Comparison of ENCODE assay signal across 8 mouse cellular contexts in the genomic region with DNA sequence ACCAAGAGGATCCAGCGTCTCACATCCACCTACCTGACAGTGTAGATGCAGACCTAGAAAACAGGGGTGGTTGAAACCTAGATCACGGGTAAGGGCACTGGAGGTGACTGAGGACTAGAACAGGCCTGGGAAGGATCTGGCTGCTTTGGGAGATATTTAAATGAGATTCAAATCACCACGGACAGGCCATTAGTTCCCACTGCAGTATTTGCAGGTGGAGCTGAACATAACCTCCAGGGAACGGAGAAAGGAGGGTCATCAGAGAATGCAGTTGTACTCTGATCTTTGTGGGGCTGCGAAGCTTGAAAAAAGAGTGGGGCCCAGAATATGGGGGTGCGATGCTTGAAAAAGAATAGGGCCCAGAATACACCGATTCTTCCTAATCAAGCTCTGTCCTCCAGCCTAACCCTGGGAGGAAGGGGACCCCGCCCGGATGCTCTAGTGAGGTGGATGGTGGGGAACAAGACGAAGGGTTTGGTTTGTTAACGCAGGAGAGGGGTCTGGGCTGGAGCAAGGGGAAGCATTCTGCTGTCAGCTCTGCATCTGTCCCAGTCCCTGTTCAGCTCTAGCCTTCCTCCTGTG. TPM values are rescaled to one million over a fixed set of nuclear protein-coding genes. Genes with fewer than 3 reads are reported as not detected.
A peak's percentile ranks its signal among the peaks of the same experiment; 100 is the strongest.
DNase-seq lines count a peak whose midpoint lies in the region; ATAC-seq lines count a peak whose summit lies in the region.

No protein-coding gene starts in this region.

- H3K9me3 ChIP-seq in lung, embryonic 15.5 days = no peaks in the 10 kb centered on the region
- no peaks in the 10 kb centered on the region for H3K9me3 ChIP-seq in forebrain, embryonic 13.5 days (replicated peaks)
- H3K9me3 ChIP-seq in limb, embryonic 10.5 days (replicated peaks) = no peaks in the 10 kb centered on the region
- no peaks in the 10 kb centered on the region for H3K9me3 ChIP-seq in neural tube, embryonic 15.5 days (replicated peaks)

- H3K4me2 ChIP-seq in lung, embryonic 15.5 days = peak overlapping the region; percentile 100
- peak overlapping the region; percentile 93 for H3K4me2 ChIP-seq in forebrain, embryonic 13.5 days
- H3K4me2 ChIP-seq in neural tube, embryonic 15.5 days = peak overlapping the region; percentile 98

- peak overlapping the region; percentile 27 for H3K9ac ChIP-seq in lung, embryonic 15.5 days
- peak overlapping the region; percentile 85 for H3K9ac ChIP-seq in forebrain, embryonic 13.5 days
- H3K9ac ChIP-seq in neural tube, embryonic 15.5 days (replicated peaks) = peak overlapping the region; percentile 78

- H3K27me3 ChIP-seq in lung, embryonic 15.5 days = peaks cover 14% of the 10 kb centered on the region
- H3K27me3 ChIP-seq in forebrain, embryonic 13.5 days = peaks cover 27% of the 10 kb centered on the region
- peaks cover 72% of the 10 kb centered on the region for H3K27me3 ChIP-seq in limb, embryonic 10.5 days (ENCODE audit: low read depth, poor library complexity, severe bottlenecking)
- no peaks in the 10 kb centered on the region for H3K27me3 ChIP-seq in neural tube, embryonic 15.5 days (replicated peaks)

- H3K27ac ChIP-seq in lung, embryonic 15.5 days = no peak overlapping the region
- H3K27ac ChIP-seq in forebrain, embryonic 13.5 days = peak overlapping the region; percentile 41; the same call in 1 of the 2 replicates
- no peak overlapping the region for H3K27ac ChIP-seq in limb, embryonic 10.5 days
- peak overlapping the region; percentile 78 for H3K27ac ChIP-seq in neural tube, embryonic 15.5 days (replicated peaks)

- peaks cover 42% of the 10 kb centered on the region for H3K4me1 ChIP-seq in lung, embryonic 15.5 days
- H3K4me1 ChIP-seq in forebrain, embryonic 13.5 days = peaks cover 50% of the 10 kb centered on the region
- H3K4me1 ChIP-seq in limb, embryonic 10.5 days = peaks cover 70% of the 10 kb centered on the region
- H3K4me1 ChIP-seq in neural tube, embryonic 15.5 days = peaks cover 54% of the 10 kb centered on the region

- no peak for DNase-seq in lung, postnatal 4 days
- no peak for DNase-seq in limb, embryonic 10.5 days (ENCODE audit: low spot score)
- no peak for DNase-seq in right cerebral cortex, postnatal 14 days
- no peak for DNase-seq in thymus, postnatal 0 days (ENCODE audit: low spot score)
- no peak for DNase-seq in lung, postnatal 25 days (ENCODE audit: low spot score)

- peaks cover 28% of the 10 kb centered on the region for H3K36me3 ChIP-seq in lung, embryonic 15.5 days
- H3K36me3 ChIP-seq in forebrain, embryonic 13.5 days (ENCODE audit: poor library complexity, severe bottlenecking) = peaks cover 51% of the 10 kb centered on the region
- peaks cover 43% of the 10 kb centered on the region for H3K36me3 ChIP-seq in limb, embryonic 10.5 days
- peaks cover 51% of the 10 kb centered on the region for H3K36me3 ChIP-seq in neural tube, embryonic 15.5 days

- peak overlapping the region; percentile 71 for H3K4me3 ChIP-seq in lung, embryonic 15.5 days
- H3K4me3 ChIP-seq in forebrain, embryonic 13.5 days = peak overlapping the region; percentile 61
- peak overlapping the region; percentile 73 for H3K4me3 ChIP-seq in limb, embryonic 10.5 days
- H3K4me3 ChIP-seq in neural tube, embryonic 15.5 days (replicated peaks) = peak overlapping the region; percentile 61

- ATAC-seq in lung, embryonic 15.5 days (ENCODE audit: borderline replicate concordance, extremely low read depth, low FRiP score, low TSS enrichment) = no peak
- peak; percentile 16 for ATAC-seq in forebrain, embryonic 13.5 days
- ATAC-seq in neural tube, embryonic 15.5 days (ENCODE audit: low FRiP score) = peak; percentile 36

- 28% methylated on average over 11 of the region's 11 CpGs for WGBS in lung, embryonic 15.5 days
- WGBS in forebrain, embryonic 13.5 days = 16% methylated on average over 11 of the region's 11 CpGs
- WGBS in limb, embryonic 10.5 days = 16% methylated on average over 11 of the region's 11 CpGs
- 11% methylated on average over 11 of the region's 11 CpGs for WGBS in neural tube, embryonic 15.5 days

RNA-seq across cellular contexts. Expression of gene Rusc1, which starts 0.5 kb away (rescaled TPM):
- polyA plus RNA-seq in lung, embryonic 15.5 days (2015; fragmentation: Nextera tagmentation; extraction: Ambion mirVana) = 16.0 and 16.6 TPM in 2 replicates
- 38.4 and 40.5 TPM in 2 replicates for polyA plus RNA-seq in forebrain, embryonic 13.5 days (2015; fragmentation: Nextera tagmentation; extraction: Ambion mirVana)
- 9.4 and 13.3 TPM in 2 replicates for polyA plus RNA-seq in limb, embryonic 10.5 days (2016; fragmentation: Nextera tagmentation; extraction: Ambion mirVana)
- 93.2 and 114 TPM in 2 replicates for polyA plus RNA-seq in neural tube, embryonic 15.5 days (2015; fragmentation: Nextera tagmentation; extraction: Ambion mirVana)
- 12.1 and 13.4 TPM in 2 replicates for polyA plus RNA-seq in thymus, postnatal 0 days (2015; fragmentation: Nextera tagmentation; extraction: Ambion mirVana)

RNA-seq across cellular contexts. Expression of gene Gm43738, which starts 8.3 kb away (rescaled TPM):
- 0.17 TPM in 1 of 2 replicates, not detected in the other for polyA plus RNA-seq in lung, embryonic 15.5 days (2015; fragmentation: Nextera tagmentation; extraction: Ambion mirVana)
- polyA plus RNA-seq in forebrain, embryonic 13.5 days (2015; fragmentation: Nextera tagmentation; extraction: Ambion mirVana) = not detected in 2 replicates
- polyA plus RNA-seq in limb, embryonic 10.5 days (2016; fragmentation: Nextera tagmentation; extraction: Ambion mirVana) = 0.09 TPM in 1 of 2 replicates, not detected in the other
- polyA plus RNA-seq in neural tube, embryonic 15.5 days (2015; fragmentation: Nextera tagmentation; extraction: Ambion mirVana) = not detected in 2 replicates
- not detected in 2 replicates for polyA plus RNA-seq in thymus, postnatal 0 days (2015; fragmentation: Nextera tagmentation; extraction: Ambion mirVana)

RNA-seq across cellular contexts. Expression of gene Fdps, which starts 9.2 kb away (rescaled TPM):
- polyA plus RNA-seq in lung, embryonic 15.5 days (2015; fragmentation: Nextera tagmentation; extraction: Ambion mirVana) = 166 TPM in 2 replicates
- polyA plus RNA-seq in forebrain, embryonic 13.5 days (2015; fragmentation: Nextera tagmentation; extraction: Ambion mirVana) = 315 and 326 TPM in 2 replicates
- 361 and 405 TPM in 2 replicates for polyA plus RNA-seq in limb, embryonic 10.5 days (2016; fragmentation: Nextera tagmentation; extraction: Ambion mirVana)
- 437 and 499 TPM in 2 replicates for polyA plus RNA-seq in neural tube, embryonic 15.5 days (2015; fragmentation: Nextera tagmentation; extraction: Ambion mirVana)
- 180 and 193 TPM in 2 replicates for polyA plus RNA-seq in thymus, postnatal 0 days (2015; fragmentation: Nextera tagmentation; extraction: Ambion mirVana)

RNA-seq across cellular contexts. Expression of gene Pklr, which starts 43.3 kb away (rescaled TPM):
- 0.17 and 0.92 TPM in 2 replicates for polyA plus RNA-seq in lung, embryonic 15.5 days (2015; fragmentation: Nextera tagmentation; extraction: Ambion mirVana)
- 0.09 and 0.26 TPM in 2 replicates for polyA plus RNA-seq in forebrain, embryonic 13.5 days (2015; fragmentation: Nextera tagmentation; extraction: Ambion mirVana)
- polyA plus RNA-seq in limb, embryonic 10.5 days (2016; fragmentation: Nextera tagmentation; extraction: Ambion mirVana) = 3.6 and 4.4 TPM in 2 replicates
- 0.06 and 1.4 TPM in 2 replicates for polyA plus RNA-seq in neural tube, embryonic 15.5 days (2015; fragmentation: Nextera tagmentation; extraction: Ambion mirVana)
- polyA plus RNA-seq in thymus, postnatal 0 days (2015; fragmentation: Nextera tagmentation; extraction: Ambion mirVana) = not detected in 2 replicates

Comparison
In these comparisons a context has a peak if more than half of its experiments do, and no peak if none do; other contexts are left out.
1. H3K27ac ChIP-seq: peak in forebrain, embryonic 13.5 days (single experiment) and neural tube, embryonic 15.5 days (single experiment); none in lung, embryonic 15.5 days (single experiment) and limb, embryonic 10.5 days (single experiment).
2. H3K9ac ChIP-seq: peak in every context shown above with its lines; median percentile 85 in forebrain, embryonic 13.5 days; 78 in neural tube, embryonic 15.5 days; 27 in lung, embryonic 15.5 days.
3. Peak in every context shown above with its lines, with median percentiles within 50 percentile points of each other: H3K4me2 ChIP-seq and H3K4me3 ChIP-seq.